Mouse (Mus musculus) forebrain, embryonic 15.5 days (tissue): ENCODE measurements around the gene Hoxd1. TPM values are rescaled to one million over a fixed set of nuclear protein-coding genes. Genes with fewer than 3 reads are reported as not detected.

Source experiments
- ATAC-seq: fragments of 200-750 bp; cut with Nextera tagmentation; replicated peaks from 2 replicates; pipeline ENCODE4 v1.8.0; 2017; ENCODE audit warnings: mild to moderate bottlenecking, moderate TSS enrichment, moderate library complexity
- H3K27ac ChIP-seq: fragments of 300-500 bp; sonication (generic); replicated peaks from 2 replicates; pipeline ENCODE4 v1.5.1; 2015; ENCODE audit warnings: mild to moderate bottlenecking, inconsistent platforms
- H3K27me3 ChIP-seq: fragments of 300-500 bp; sonication (generic); 2 replicates; pipeline ENCODE4 v1.6.1; 2015; ENCODE audit warnings: inconsistent platforms
- H3K36me3 ChIP-seq: fragments of 300-500 bp; sonication (generic); 2 replicates; pipeline ENCODE4 v1.6.1; 2015; ENCODE audit warnings: mild to moderate bottlenecking, inconsistent platforms
- H3K4me1 ChIP-seq: fragments of 300-500 bp; sonication (generic); 2 replicates; pipeline ENCODE4 v1.6.1; 2015; ENCODE audit warnings: inconsistent platforms
- H3K4me2 ChIP-seq: fragments of 300-500 bp; sonication (generic); replicated peaks from 2 replicates; pipeline ENCODE4 v1.6.1; 2015; ENCODE audit warnings: mild to moderate bottlenecking, inconsistent platforms
- H3K4me3 ChIP-seq: fragments of 300-500 bp; sonication (generic); 2 replicates; pipeline ENCODE4 v1.5.1; 2015; ENCODE audit warnings: mild to moderate bottlenecking, inconsistent platforms
- H3K9ac ChIP-seq: fragments of 300-500 bp; sonication (generic); replicated peaks from 2 replicates; pipeline ENCODE4 v1.6.1; 2015; ENCODE audit warnings: mild to moderate bottlenecking, inconsistent platforms
- H3K9me3 ChIP-seq: fragments of 300-500 bp; sonication (generic); 2 replicates; pipeline ENCODE4 v1.6.1; 2016; ENCODE audit warnings: inconsistent platforms
- WGBS: fragments of 180-500 bp; shearing (Covaris S2); methylation state at CpG from one replicate; pipeline ENCODE4 v1.1.7; 2015; ENCODE audit warnings: mixed read lengths; 5-methylcytosine and 5-hydroxymethylcytosine counted together
- microRNA counts: library from miRNA; unstranded; fragments of <30 nt; microRNA quantifications from one replicate; lab custom pipeline; 2016
- microRNA-seq: library from miRNA; unstranded; fragments of <30 nt; microRNA quantifications from one replicate; pipeline ENCODE4, GENCODE M21; 2016
- polyA plus RNA-seq: library from polyadenylated mRNA; unstranded; fragments of >200 nt; fragmentation: Nextera tagmentation; extraction: Ambion mirVana; gene quantifications from 2 replicates; pipeline ENCODE4 v1.2.1, GENCODE M21; 2015

The Hoxd1 gene
- polyA plus RNA-seq, 1 experiment from 2014 or later, result not detected

- H3K4me1 ChIP-seq, result peaks cover 15% of the 10 kb centered on the region
- no peaks in the 10 kb centered on the region for H3K9me3 ChIP-seq
- peaks cover 92% of the 10 kb centered on the region for H3K27me3 ChIP-seq
- H3K4me2 ChIP-seq, result no peak overlapping the region
- H3K9ac ChIP-seq, result no peak overlapping the region
- ATAC-seq, result no peak
- WGBS, result 0% methylated on average over 1 of the region's 1 CpGs
- H3K4me3 ChIP-seq, result no peak overlapping the region
- H3K36me3 ChIP-seq, result no peaks in the 10 kb centered on the region
- no peak overlapping the region for H3K27ac ChIP-seq
These were observed 2.6 kb upstream of the Hoxd1 start for GRCm38 (mm10) chr2:74760146-74760545.

- H3K9ac ChIP-seq, result no peak overlapping the region
- H3K9me3 ChIP-seq, result no peaks in the 10 kb centered on the region
- peaks cover 15% of the 10 kb centered on the region for H3K4me1 ChIP-seq
- no peak overlapping the region for H3K4me3 ChIP-seq
- ATAC-seq, result no peak
- H3K27me3 ChIP-seq, result peaks cover 94% of the 10 kb centered on the region
- H3K4me2 ChIP-seq, result no peak overlapping the region
- WGBS, result 3% methylated on average over 13 of the region's 13 CpGs
- no peak overlapping the region for H3K27ac ChIP-seq
- no peaks in the 10 kb centered on the region for H3K36me3 ChIP-seq
These were observed 839 bp upstream of the Hoxd1 start for GRCm38 (mm10) chr2:74761941-74762340.

- H3K4me2 ChIP-seq, result peak overlapping the region; percentile 73
- under 1% methylated on average over 51 of the region's 53 CpGs for WGBS
- no peak overlapping the region for H3K27ac ChIP-seq
- H3K27me3 ChIP-seq, result peaks cover 86% of the 10 kb centered on the region
- H3K9ac ChIP-seq, result no peak overlapping the region
- no peaks in the 10 kb centered on the region for H3K9me3 ChIP-seq
- peak overlapping the region; percentile 50 for H3K4me3 ChIP-seq
- ATAC-seq, result 0 out of 2 replicates have a peak, but pooled peaks have one; percentile 13
- H3K4me1 ChIP-seq, result peaks cover 15% of the 10 kb centered on the region
- no peaks in the 10 kb centered on the region for H3K36me3 ChIP-seq
These were observed 510 bp downstream of the Hoxd1 start for GRCm38 (mm10) chr2:74763245-74763735.

- H3K27ac ChIP-seq, result no peak overlapping the region
- H3K27me3 ChIP-seq, result peaks cover 88% of the 10 kb centered on the region
- no peak for ATAC-seq
- H3K4me2 ChIP-seq, result no peak overlapping the region
- no peak overlapping the region for H3K4me3 ChIP-seq
- H3K9ac ChIP-seq, result no peak overlapping the region
- no peaks in the 10 kb centered on the region for H3K9me3 ChIP-seq
- no peaks in the 10 kb centered on the region for H3K36me3 ChIP-seq
- peaks cover 15% of the 10 kb centered on the region for H3K4me1 ChIP-seq
- 47% methylated on average over 10 of the region's 10 CpGs for WGBS
These were observed 1.2 kb downstream of the Hoxd1 start for GRCm38 (mm10) chr2:74763976-74764375.

- 92% methylated on average over 2 of the region's 2 CpGs for WGBS
- Histone ChIP-seq H3K9me3 (no peaks in the 10 kb centered on the region), H3K9ac (no peak overlapping the region), H3K4me2 (no peak overlapping the region), H3K27me3 (no peaks in the 10 kb centered on the region), H3K4me1 (no peaks in the 10 kb centered on the region), H3K36me3 (no peaks in the 10 kb centered on the region), H3K4me3 (no peak overlapping the region), H3K27ac (no peak overlapping the region)
- no peak for ATAC-seq
These were observed 11.6 kb downstream of the Hoxd1 start for GRCm38 (mm10) chr2:74774359-74774758.

GRCm38 (mm10) chr2:74777536-74778275 lies 14.9 kb downstream of the Hoxd1 start:
- no peak overlapping the region for H3K4me2 ChIP-seq
- ATAC-seq, result no peak
- WGBS, result 61% methylated on average over 13 of the region's 13 CpGs

GRCm38 (mm10) chr2:74781386-74781785 lies 18.6 kb downstream of the Hoxd1 start:
- ATAC-seq, result no peak
- Histone ChIP-seq H3K36me3 (no peaks in the 10 kb centered on the region), H3K9ac (no peak overlapping the region), H3K27ac (no peak overlapping the region), H3K4me1 (no peaks in the 10 kb centered on the region), H3K4me2 (no peak overlapping the region), H3K9me3 (no peaks in the 10 kb centered on the region), H3K27me3 (no peaks in the 10 kb centered on the region), H3K4me3 (no peak overlapping the region)
- 93% methylated on average over 5 of the region's 5 CpGs for WGBS

More at GRCm38 (mm10) chr2:74777536-74778275, 14.9 kb downstream of the Hoxd1 start:
- H3K9me3 ChIP-seq, result no peaks in the 10 kb centered on the region
- no peak overlapping the region for H3K4me3 ChIP-seq
- H3K4me1 ChIP-seq, result no peaks in the 10 kb centered on the region
- no peaks in the 10 kb centered on the region for H3K36me3 ChIP-seq
- no peak overlapping the region for H3K27ac ChIP-seq
- no peaks in the 10 kb centered on the region for H3K27me3 ChIP-seq
- no peak overlapping the region for H3K9ac ChIP-seq

GRCm38 (mm10) chr2:74795531-74795930 lies 32.8 kb downstream of the Hoxd1 start:
- Histone ChIP-seq H3K27me3 (no peaks in the 10 kb centered on the region), H3K36me3 (no peaks in the 10 kb centered on the region), H3K4me1 (no peaks in the 10 kb centered on the region), H3K4me2 (no peak overlapping the region), H3K9ac (no peak overlapping the region), H3K27ac (no peak overlapping the region), H3K9me3 (no peaks in the 10 kb centered on the region), H3K4me3 (no peak overlapping the region)
- ATAC-seq, result no peak
- 64% methylated on average over 7 of the region's 7 CpGs for WGBS

- H3K4me3 ChIP-seq, result no peak overlapping the region
- WGBS, result 85% methylated on average over 5 of the region's 5 CpGs
- H3K4me2 ChIP-seq, result no peak overlapping the region
- H3K9ac ChIP-seq, result no peak overlapping the region
- 0 out of 2 replicates have a peak, but pooled peaks cover 3% of the 10 kb centered on the region for H3K27me3 ChIP-seq
- H3K9me3 ChIP-seq, result no peaks in the 10 kb centered on the region
- ATAC-seq, result no peak
- no peak overlapping the region for H3K27ac ChIP-seq
- no peaks in the 10 kb centered on the region for H3K4me1 ChIP-seq
- H3K36me3 ChIP-seq, result no peaks in the 10 kb centered on the region
These were observed 45.7 kb downstream of the Hoxd1 start for GRCm38 (mm10) chr2:74808431-74808830.

MicroRNAs encoded within 50 kb of the gene (microRNA counts, 519-probe panel; counts per million panel counts)
- 319 counts per million, percentile 1 among the panel's probes with 10 or more counts for microRNA mmu-miR-10b (lab: Ali Mortazavi, UCI)

Small RNA genes lying within 50 kb of the gene (microRNA-seq; reads per million reads assigned to microRNA genes)
- 151 reads per million, percentile 59 among the genes with 10 or more reads in this experiment for gene Mir10b

Other genes with a start within 250 kb of the Hoxd1 start
- gene Lnpk, start 183.5 kb upstream of the Hoxd1 start, polyA plus RNA-seq, result 46.8 and 48.3 TPM in 2 replicates
- gene Evx2, start 103.4 kb upstream of the Hoxd1 start, polyA plus RNA-seq, result not detected in 2 replicates
- not detected in 2 replicates for gene Hoxd13, start 94.7 kb upstream of the Hoxd1 start, polyA plus RNA-seq
- not detected in 2 replicates for gene Hoxd12, start 88.0 kb upstream of the Hoxd1 start, polyA plus RNA-seq
- not detected in 2 replicates for gene Hoxd11, start 83.4 kb upstream of the Hoxd1 start, polyA plus RNA-seq
- not detected in 2 replicates for gene Hoxd10, start 71.1 kb upstream of the Hoxd1 start, polyA plus RNA-seq
- gene Hoxd9, start 65.3 kb upstream of the Hoxd1 start, polyA plus RNA-seq, result not detected in 2 replicates
- 0.10 TPM in 1 of 2 replicates, not detected in the other for gene Hoxd8, start 58.4 kb upstream of the Hoxd1 start, polyA plus RNA-seq
- gene Hoxd3, start 51.1 kb upstream of the Hoxd1 start, polyA plus RNA-seq, result not detected in 2 replicates
- gene Hoxd4, start 51.1 kb upstream of the Hoxd1 start, polyA plus RNA-seq, result not detected in 2 replicates
- not detected in 2 replicates for gene Gm28230, start 36.3 kb upstream of the Hoxd1 start, polyA plus RNA-seq
- gene Mtx2, start 62.8 kb downstream of the Hoxd1 start, polyA plus RNA-seq, result 124 and 133 TPM in 2 replicates